Mouse (Mus musculus) lung, adult 2 months (tissue): Measurements from ENCODE around the gene Adgrf5.

Experiments used
- CTCF ChIP-seq: fragments of 200-500 bp; IDR thresholded peaks from 2 replicates; pipeline ENCODE4 v1.5.1; 2011; ENCODE audit warnings: mild to moderate bottlenecking, low read length, control low read depth; ENCODE audit not compliant: insufficient read depth
- POLR2A ChIP-seq: fragments of 200-500 bp; IDR thresholded peaks from 2 replicates; pipeline ENCODE4 v1.6.1; 2011; ENCODE audit warnings: low read depth, mild to moderate bottlenecking, control low read depth, low read length, borderline replicate concordance; ENCODE audit errors: extremely low read depth

DNA sequence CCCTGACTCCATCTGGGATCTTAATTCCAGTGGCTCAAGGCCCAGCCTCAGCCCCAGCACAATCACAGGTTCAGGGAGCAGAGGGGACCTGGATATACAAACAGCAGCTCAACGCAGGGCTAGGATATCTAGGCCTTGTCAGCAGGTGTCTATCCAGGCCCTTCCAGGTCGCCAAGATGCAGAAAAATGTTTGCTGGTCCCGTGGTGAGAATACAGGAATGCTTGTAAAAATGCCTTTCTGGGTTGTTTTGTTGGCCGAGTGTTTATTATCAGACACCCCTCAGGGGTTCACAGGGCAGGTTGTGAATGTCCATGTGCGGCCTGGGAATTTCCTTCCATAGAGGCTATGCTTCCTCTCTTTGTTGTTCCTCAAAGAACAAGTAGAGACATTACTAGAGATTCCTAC, 7.9 kb downstream of the Adgrf5 start:
- TF ChIP-seq CTCF, result no peak
- TF ChIP-seq POLR2A, result no peak
